Mouse (Mus musculus): ENCODE results near the gene Olfr170.
"Not testable (repeated sequence)": the region's sequence is repeated elsewhere in the genome, so short reads cannot be mapped to it uniquely, and the experiment has no call there.

Olfr170 gene

DNA sequence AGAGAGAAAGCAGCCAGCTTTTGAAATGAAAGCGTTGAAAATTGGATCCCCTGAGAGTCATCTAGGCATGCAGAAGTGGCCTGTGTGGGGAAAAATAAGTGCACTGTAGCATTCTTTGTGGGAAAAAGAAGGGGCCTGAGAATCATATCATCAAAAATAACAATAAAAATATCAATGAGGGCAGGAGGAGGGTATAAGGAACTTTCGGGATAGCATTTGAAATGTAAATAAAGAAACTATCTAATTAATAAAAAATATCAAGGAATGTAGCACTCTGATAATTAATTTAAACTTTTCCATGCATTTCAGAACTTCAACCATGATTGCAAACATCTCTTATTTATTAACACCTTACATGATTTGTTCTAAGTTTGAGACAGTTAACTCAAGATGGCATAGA lies at the start of gene Olfr170:
TSS of gene Olfr170 (minus strand) at position 101 of the 400 bp plus-strand sequence.
- DNase-seq, result not testable (repeated sequence)

DNA sequence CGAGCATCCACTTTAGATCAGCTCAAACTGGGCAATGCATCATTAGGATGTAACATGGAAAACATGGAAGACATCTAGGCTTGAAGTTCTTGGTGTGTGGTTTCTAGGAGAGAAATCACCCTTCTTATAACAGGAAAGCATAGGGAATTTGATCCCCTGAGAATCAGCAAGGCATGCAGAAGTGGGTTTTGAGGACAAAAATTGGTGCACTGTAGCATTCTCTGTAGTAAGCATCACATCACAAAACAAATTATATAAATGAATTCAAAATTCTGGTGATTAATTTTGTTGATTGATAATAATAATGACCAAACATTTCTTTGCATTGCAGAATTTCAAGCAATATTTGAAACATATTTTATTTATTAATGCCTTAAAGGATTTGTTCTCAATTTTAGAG lies 18.1 kb upstream of the Olfr170 start, which contains the start of gene Olfr171:
TSS of gene Olfr171 (minus strand) at position 101 of the 400 bp plus-strand sequence.
- no peak for DNase-seq

DNA sequence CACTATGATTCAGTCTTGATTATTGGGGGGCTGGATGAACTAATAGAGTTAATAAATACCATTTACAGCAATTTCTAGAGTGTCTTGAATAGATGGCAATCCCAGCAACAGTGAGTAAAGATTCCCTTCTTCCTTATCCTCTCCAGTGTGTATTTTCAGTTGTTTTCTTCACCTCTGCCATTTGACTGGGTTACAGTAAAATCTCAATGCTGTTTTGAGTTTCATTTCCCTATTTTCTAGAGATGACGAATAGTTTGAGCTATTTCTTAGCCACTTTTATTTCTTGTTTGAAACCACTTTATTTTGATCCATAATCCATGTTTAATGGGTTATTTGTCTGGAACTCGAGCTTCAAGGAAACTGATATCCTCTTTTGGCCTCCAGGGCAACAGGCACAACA lies 8.5 kb downstream of the Olfr170 start:
- no peak for DNase-seq

DNA sequence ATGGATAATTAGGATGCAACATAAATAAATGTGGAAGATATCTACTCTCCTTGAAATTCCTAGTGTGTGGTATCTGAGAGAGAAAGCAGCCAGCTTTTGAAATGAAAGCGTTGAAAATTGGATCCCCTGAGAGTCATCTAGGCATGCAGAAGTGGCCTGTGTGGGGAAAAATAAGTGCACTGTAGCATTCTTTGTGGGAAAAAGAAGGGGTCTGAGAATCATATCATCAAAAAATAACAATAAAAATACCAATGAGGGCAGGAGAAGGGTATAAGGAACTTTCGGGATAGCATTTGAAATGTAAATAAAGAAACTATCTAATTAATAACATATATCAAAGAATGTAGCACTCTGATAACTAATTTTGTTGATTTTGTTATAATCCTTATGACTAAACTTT lies 40.0 kb downstream of the Olfr170 start, which contains the start of gene Olfr169:
TSS of gene Olfr169 (minus strand) at position 101 of the 400 bp plus-strand sequence.
- not testable (repeated sequence) for DNase-seq

Measured in spleen, adult 18-20 months (tissue).